Mouse (Mus musculus) midbrain, embryonic 10.5 days (tissue): ENCODE measurements around the gene Tmprss4. TPM values are rescaled to one million over a fixed set of nuclear protein-coding genes. Genes with fewer than 3 reads are reported as not detected.

ENCODE experiments used
- DNase-seq: peaks from one replicate; pipeline ENCODE4 v3.0.0-alpha.2; 2017; ENCODE audit warnings: low spot score
- H3K27ac ChIP-seq: fragments of 300-500 bp; sonication (generic); replicated peaks from 2 replicates; pipeline ENCODE4 v1.5.1; 2016; ENCODE audit warnings: mild to moderate bottlenecking
- H3K27me3 ChIP-seq: fragments of 300-500 bp; sonication (generic); 2 replicates; pipeline ENCODE4 v1.6.1; 2016; ENCODE audit warnings: low read depth, mild to moderate bottlenecking; ENCODE audit not compliant: poor library complexity, severe bottlenecking
- H3K36me3 ChIP-seq: fragments of 300-500 bp; sonication (generic); 2 replicates; pipeline ENCODE4 v1.6.1; 2016; ENCODE audit warnings: mild to moderate bottlenecking, moderate library complexity
- H3K4me1 ChIP-seq: fragments of 300-500 bp; sonication (generic); 2 replicates; pipeline ENCODE4 v1.6.1; 2016
- H3K4me3 ChIP-seq: fragments of 300-500 bp; sonication (generic); 2 replicates; pipeline ENCODE4 v1.5.1; 2016; ENCODE audit warnings: mild to moderate bottlenecking, moderate library complexity
- H3K9me3 ChIP-seq: fragments of 300-500 bp; sonication (generic); replicated peaks from 2 replicates; pipeline ENCODE4 v1.6.1; 2016; ENCODE audit warnings: mild to moderate bottlenecking
- WGBS: fragments of 180-500 bp; shearing (Covaris S2); methylation state at CpG from one replicate; pipeline ENCODE4 v1.1.7; 2016; 5-methylcytosine and 5-hydroxymethylcytosine counted together
- polyA plus RNA-seq: library from polyadenylated mRNA; unstranded; fragments of >200 nt; fragmentation: Nextera tagmentation; extraction: Ambion mirVana; gene quantifications from 2 replicates; pipeline ENCODE4 v1.2.1, GENCODE M21; 2016

Tmprss4 gene
- polyA plus RNA-seq, 1 experiment from 2014 or later = not detected

DNA sequence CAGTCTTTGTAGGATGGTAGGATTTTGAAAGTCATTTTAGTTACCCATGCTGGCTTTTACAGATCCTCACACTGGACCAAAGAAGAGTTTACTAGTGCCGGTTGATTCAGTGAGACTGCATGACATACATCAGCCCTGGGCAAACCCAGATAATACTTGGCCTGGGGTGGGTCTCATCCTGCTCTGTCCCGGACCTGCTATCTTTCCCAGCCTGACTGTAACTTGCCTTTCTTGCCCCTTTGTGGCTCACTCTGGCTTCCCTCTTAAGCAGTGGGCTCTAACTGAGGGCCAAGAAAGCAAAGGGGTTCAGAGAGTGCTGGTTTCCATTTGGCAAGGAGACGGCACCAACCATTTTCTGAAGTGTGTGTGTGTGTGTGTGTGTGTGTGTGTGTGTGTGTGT, 15.8 kb upstream of the Tmprss4 start:
- WGBS = 88% methylated on average over 3 of the region's 3 CpGs
- DNase-seq = no peak
- no peaks in the 10 kb centered on the region for H3K36me3 ChIP-seq
- H3K4me3 ChIP-seq = no peak overlapping the region
- no peaks in the 10 kb centered on the region for H3K27me3 ChIP-seq
- no peaks in the 10 kb centered on the region for H3K9me3 ChIP-seq
- no peaks in the 10 kb centered on the region for H3K4me1 ChIP-seq
- H3K27ac ChIP-seq = no peak overlapping the region

DNA sequence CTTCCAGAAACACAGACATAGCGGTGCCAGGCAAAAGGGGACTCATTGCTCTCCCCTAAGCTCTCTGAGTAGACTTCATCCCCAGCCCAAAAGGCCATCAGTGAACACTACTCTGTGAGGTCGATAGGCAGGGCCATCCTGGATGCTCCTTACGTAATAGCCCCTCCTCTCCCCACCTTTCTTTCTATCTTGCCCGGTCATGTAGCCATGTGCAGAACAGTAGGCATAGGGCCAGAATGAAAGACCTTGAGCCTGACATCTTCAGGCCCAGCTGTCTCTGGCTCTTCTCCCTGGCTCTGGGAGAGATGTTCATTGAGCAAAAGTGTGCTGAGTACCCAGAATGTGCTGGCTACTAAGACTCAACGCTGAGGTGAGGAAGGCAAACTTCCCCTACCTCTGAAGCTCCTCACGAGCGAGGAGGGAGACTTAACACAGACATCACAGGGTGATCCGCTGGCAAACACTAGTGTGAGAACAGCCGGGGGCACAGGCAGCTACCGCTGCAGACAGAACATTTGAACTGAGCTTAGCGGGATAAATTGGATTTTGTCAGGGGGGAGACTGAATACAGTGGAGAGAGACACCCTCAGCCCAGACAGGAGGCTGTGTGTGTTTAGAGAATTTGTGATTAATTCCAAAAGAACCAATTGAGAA, 11.8 kb upstream of the Tmprss4 start:
- H3K4me1 ChIP-seq = peaks cover 5% of the 10 kb centered on the region; the same call in 1 of the 2 replicates
- 77% methylated on average over 11 of the region's 11 CpGs for WGBS
- no peaks in the 10 kb centered on the region for H3K36me3 ChIP-seq
- H3K27me3 ChIP-seq = no peaks in the 10 kb centered on the region
- H3K27ac ChIP-seq = no peak overlapping the region
- no peak for DNase-seq
- no peaks in the 10 kb centered on the region for H3K9me3 ChIP-seq
- H3K4me3 ChIP-seq = no peak overlapping the region

DNA sequence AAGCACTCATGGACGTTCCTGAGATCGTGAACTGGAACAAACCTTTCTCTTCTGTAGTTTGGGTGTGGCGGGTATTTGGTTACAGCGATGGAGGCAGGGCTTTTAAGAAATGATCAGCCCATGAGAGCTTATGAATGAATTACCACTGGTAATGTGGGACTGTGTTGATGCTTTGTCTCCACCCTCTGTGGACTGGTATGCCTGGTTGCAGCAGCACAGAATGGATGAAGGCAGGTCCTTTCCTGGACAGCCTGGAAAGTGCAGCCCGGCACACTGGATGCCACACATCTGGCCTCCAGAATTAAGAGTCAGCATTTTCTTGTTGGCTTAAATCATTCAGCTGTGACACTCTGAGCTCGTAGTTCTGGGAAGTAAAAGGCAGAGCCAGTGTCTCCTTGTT, 8.1 kb upstream of the Tmprss4 start:
- peaks cover 5% of the 10 kb centered on the region; the same call in 1 of the 2 replicates for H3K4me1 ChIP-seq
- H3K36me3 ChIP-seq = no peaks in the 10 kb centered on the region
- 81% methylated on average over 6 of the region's 6 CpGs for WGBS
- H3K9me3 ChIP-seq = no peaks in the 10 kb centered on the region
- no peak overlapping the region for H3K27ac ChIP-seq
- DNase-seq = no peak
- no peaks in the 10 kb centered on the region for H3K27me3 ChIP-seq
- H3K4me3 ChIP-seq = no peak overlapping the region

DNA sequence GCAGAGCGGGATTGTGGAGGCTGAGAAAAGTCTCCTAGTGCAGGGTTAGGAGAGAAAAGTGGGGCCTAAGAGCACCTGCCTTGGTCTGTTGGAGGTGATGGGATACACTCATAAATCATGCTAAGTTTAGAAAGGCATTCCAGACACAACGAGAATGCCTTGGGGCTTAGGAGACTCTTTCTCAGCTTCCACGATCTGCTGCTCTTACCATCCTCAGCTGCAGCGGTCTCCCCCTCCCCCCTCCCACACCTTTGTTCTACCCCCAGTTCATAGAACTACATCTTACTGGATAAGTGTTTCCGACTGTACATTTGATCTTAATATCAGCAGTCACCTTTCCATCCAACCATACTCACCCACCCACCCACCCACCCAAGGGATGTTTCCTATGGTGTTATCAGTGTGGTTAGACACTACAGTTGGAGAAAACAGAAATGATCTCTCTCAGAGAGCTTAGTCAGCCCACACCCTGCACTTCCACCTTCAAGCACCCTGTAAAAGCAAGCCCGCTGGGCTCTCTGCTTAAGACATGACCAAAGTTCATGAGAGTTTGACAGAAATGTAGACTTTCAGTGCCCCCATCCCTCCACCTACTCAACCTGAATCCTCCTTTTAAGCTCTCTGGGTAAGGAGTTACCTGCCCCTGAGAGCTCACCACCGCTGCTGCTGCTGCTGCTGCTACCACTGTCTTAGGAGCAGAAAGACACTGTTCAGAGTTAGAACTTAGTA, 3.3 kb upstream of the Tmprss4 start:
- no peaks in the 10 kb centered on the region for H3K27me3 ChIP-seq
- no peaks in the 10 kb centered on the region for H3K36me3 ChIP-seq
- H3K4me1 ChIP-seq = peaks cover 5% of the 10 kb centered on the region; the same call in 1 of the 2 replicates
- no peak for DNase-seq
- H3K27ac ChIP-seq = no peak overlapping the region
- H3K9me3 ChIP-seq = no peaks in the 10 kb centered on the region
- H3K4me3 ChIP-seq = no peak overlapping the region
- WGBS = 89% methylated on average over 7 of the region's 7 CpGs

DNA sequence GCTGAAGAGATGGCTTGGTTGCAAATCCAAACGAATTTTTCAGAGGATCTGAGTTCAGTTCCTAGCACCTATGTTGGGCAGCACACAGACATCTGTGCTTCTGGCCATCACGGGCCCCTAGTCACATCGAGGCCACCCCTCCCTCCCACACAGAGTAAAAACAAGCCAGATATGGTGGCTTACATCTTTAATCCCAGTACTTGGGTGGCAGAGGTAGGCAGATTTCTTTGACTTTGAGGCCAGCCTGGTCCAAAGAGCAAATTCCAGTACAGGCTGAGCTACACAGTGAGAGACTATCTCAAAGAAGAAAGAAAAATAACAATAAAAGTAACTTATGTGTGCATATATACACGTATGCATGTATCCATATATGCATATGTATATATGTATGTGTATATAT, 2.2 kb upstream of the Tmprss4 start:
- WGBS = 77% methylated on average over 4 of the region's 4 CpGs
- Histone ChIP-seq H3K27me3 (no peaks in the 10 kb centered on the region), H3K4me3 (no peak overlapping the region), H3K36me3 (no peaks in the 10 kb centered on the region), H3K4me1 (no peaks in the 10 kb centered on the region), H3K9me3 (no peaks in the 10 kb centered on the region), H3K27ac (no peak overlapping the region)
- no peak for DNase-seq

DNA sequence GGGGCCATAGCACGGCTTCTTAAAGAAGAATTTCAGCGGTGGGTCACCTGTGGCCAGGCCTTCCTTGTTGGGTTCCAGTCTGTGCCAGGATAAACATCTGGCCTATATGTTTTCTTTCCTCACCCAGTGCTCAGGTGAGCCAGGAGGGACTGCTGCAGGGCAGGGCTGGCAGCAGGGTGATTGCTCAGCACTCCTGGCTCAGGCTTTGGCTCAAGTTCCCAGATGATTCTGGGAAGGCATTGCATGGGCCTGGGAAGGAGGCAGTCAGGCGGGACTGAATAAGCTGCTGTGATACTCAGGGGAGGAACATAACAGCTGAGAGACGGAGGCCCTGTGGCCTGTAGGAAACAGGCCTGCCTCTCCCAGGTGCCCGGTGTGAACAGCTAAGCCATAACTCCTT, 1.3 kb upstream of the Tmprss4 start:
- DNase-seq = no peak
- 70% methylated on average over 5 of the region's 5 CpGs for WGBS
- H3K36me3 ChIP-seq = no peaks in the 10 kb centered on the region
- no peak overlapping the region for H3K27ac ChIP-seq
- H3K4me1 ChIP-seq = no peaks in the 10 kb centered on the region
- no peak overlapping the region for H3K4me3 ChIP-seq
- H3K9me3 ChIP-seq = no peaks in the 10 kb centered on the region
- H3K27me3 ChIP-seq = no peaks in the 10 kb centered on the region

DNA sequence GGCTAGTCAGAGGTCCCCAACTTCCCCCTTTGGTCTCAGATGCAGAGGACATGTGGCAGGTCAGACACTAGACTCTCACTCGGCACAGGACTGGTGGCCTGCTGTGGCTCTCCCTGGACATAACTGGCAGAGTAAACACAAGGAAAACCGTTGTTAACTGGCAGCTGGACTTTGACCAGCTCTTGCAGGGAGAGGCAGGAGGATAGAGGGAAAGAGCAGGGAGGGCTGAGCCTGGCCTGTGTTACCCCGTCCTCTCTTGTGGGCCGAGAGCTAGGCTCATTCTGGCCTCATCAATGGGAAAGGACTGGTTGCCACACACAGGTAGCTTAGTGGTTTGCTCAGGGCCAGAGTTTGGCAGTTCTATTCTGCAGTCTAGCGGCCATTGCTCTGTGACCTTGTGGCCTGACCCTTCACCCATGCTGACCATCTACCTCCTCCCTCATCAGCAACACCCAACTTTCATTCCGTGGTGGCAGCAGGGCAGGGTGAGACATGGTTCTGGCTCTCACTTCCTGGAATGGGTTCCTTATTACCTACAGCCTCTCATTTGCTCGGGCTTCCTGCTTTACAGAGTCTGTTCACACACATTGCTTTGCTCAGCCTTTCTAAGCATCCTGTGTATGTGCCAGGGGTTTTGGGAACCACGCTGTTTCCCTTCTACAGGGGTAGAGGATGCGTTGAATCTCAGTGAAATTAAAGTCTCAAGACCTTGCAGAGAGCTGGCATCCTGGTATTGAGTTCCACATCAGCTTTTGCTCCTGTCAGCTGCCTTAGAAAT, 1.7 kb downstream of the Tmprss4 start:
- Histone ChIP-seq H3K27ac (no peak overlapping the region), H3K36me3 (no peaks in the 10 kb centered on the region), H3K27me3 (no peaks in the 10 kb centered on the region), H3K4me3 (no peak overlapping the region), H3K9me3 (no peaks in the 10 kb centered on the region), H3K4me1 (no peaks in the 10 kb centered on the region)
- WGBS = 80% methylated on average over 9 of the region's 9 CpGs
- no peak for DNase-seq

DNA sequence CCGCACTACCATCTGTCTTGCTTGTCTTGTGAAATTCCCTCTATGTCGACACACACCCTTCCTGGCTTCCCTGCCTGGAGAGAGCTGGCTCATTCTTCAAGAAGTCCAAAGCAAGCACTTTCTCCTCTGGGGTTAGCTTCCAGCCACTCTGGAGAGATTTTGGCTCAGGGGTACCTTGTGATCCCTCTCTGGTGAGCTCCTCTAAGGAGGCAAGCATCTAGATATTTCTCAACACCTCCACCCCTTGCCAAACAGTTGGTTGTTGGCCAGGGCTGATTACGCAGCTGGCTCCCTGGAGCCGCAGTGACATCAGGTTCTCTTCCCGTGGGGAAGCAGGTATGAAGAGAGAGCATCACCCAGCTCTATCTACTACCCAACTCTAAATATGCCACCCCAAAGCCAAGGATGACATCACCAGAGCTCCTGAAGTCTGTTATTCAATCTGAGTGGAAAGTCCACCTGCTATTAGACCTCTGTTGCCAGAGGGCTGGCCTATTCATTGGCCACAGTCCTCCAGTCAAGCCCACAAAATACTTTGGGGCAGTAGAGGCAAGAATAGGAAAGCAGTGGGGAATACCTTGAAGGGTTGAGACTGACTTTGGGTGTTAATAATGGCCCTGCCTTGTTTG, 2.5 kb downstream of the Tmprss4 start:
- DNase-seq = no peak
- H3K27ac ChIP-seq = no peak overlapping the region
- H3K4me3 ChIP-seq = no peak overlapping the region
- 88% methylated on average over 5 of the region's 5 CpGs for WGBS
- no peaks in the 10 kb centered on the region for H3K36me3 ChIP-seq
- H3K27me3 ChIP-seq = no peaks in the 10 kb centered on the region
- no peaks in the 10 kb centered on the region for H3K4me1 ChIP-seq
- no peaks in the 10 kb centered on the region for H3K9me3 ChIP-seq

DNA sequence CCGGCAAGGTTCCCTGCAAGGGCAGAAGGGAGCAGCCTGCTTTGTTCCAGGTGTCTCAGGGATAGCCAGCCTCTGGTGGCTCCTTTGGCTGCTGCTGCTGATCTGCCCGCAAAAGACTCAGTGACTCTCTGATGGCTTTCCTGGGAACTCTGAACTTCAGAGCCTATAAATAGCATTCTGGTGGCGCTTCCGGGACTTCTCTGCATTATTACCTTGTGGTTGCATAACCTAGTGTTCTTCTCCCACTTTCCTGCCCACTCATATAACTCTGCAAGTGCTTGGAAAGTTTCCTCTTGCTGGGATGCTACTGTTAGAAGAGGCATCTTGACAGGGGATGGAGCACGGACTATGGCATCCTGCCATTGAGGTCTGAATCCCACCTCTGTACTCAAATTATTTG, 6.3 kb downstream of the Tmprss4 start:
- Histone ChIP-seq H3K4me1 (no peaks in the 10 kb centered on the region), H3K4me3 (no peak overlapping the region), H3K9me3 (no peaks in the 10 kb centered on the region), H3K36me3 (no peaks in the 10 kb centered on the region), H3K27ac (no peak overlapping the region), H3K27me3 (no peaks in the 10 kb centered on the region)
- WGBS = 88% methylated on average over 5 of the region's 5 CpGs
- no peak for DNase-seq

DNA sequence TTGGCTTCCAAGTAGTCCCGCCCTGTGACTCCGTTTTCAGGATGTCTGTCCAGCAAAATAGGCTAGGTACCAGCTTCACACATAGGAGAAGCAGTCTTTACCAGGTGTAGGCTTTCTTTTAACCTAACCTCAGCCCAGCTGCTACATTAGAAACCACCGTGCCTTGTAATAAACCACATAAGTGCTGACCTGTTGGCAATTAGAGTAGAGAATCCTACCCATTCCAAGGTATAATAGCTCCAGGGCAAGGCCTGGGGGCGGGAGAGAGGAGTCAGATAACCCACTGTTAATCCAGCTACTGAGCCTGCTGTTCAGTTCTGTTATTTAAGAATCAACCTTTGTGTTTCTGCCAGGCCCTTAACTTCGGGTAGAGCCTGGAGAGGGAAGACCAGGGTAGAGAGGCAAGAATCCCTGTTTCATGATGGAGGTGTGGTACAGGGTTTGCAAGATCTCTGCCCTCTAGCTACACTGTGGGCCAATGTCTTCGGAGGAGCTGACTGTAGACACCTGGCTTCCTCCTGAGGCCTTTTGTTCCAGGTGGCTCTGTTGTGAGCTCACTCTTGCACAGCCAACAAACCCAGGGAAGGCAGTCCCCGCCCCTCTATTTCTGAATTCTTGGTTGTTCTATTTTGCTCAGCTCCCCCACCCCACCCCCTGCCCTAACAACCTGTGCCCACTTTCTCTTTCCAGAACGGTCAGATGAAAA, 7.6 kb downstream of the Tmprss4 start:
- WGBS = 82% methylated on average over 8 of the region's 8 CpGs
- Histone ChIP-seq H3K27me3 (no peaks in the 10 kb centered on the region), H3K36me3 (no peaks in the 10 kb centered on the region), H3K4me1 (no peaks in the 10 kb centered on the region), H3K27ac (no peak overlapping the region), H3K4me3 (no peak overlapping the region), H3K9me3 (no peaks in the 10 kb centered on the region)
- no peak for DNase-seq

DNA sequence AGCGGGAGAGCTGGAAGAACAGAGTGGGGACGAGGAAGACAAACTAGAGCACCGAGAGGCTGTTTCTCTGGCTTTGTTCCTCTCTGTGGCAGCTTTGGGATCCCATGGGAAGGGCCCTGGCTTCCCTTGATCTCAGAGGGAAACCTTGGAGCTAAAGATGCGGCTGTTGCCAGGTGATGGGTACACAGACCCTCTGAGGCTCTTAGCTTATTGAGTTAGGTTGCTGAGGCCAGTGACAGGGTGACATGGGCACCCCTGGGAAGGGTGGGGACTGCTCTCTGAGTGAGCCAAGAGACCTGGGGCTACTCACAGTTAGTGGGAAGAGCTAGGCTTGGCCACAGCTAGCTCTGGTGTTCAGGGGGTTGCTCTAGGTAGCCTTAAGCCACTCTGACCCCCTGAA, 8.4 kb downstream of the Tmprss4 start:
- Histone ChIP-seq H3K36me3 (no peaks in the 10 kb centered on the region), H3K4me3 (no peak overlapping the region), H3K27ac (no peak overlapping the region), H3K27me3 (no peaks in the 10 kb centered on the region), H3K4me1 (no peaks in the 10 kb centered on the region), H3K9me3 (no peaks in the 10 kb centered on the region)
- DNase-seq = no peak
- WGBS = 70% methylated on average over 4 of the region's 4 CpGs

DNA sequence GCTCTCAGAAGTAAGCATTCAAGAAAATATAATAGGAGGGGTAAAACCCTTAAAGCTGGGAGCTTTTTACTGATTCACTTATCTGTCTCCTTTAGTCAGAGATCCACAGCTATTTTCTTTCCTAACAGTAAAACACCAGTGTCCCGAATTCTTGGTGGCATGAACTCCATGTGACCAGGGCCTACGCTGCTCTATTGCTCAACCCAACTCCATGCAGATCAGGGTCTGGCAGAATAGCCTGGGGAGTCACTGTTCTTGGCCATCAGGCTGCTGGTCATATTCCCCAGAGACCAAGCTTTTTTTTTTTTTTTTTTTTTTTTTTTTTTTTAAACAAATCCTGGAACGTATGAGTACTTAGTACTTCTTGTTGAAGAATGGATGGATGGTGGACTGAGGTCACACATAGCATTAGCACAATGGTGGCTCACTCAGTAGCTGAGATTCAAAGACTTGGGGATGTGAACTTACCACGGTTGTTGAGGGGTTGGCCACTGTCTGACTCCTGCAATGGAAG, 14.2 kb downstream of the Tmprss4 start:
- no peak overlapping the region for H3K4me3 ChIP-seq
- DNase-seq = no peak
- no peaks in the 10 kb centered on the region for H3K27me3 ChIP-seq
- no peaks in the 10 kb centered on the region for H3K4me1 ChIP-seq
- H3K27ac ChIP-seq = no peak overlapping the region
- WGBS = 89% methylated on average over 4 of the region's 4 CpGs
- no peaks in the 10 kb centered on the region for H3K9me3 ChIP-seq
- no peaks in the 10 kb centered on the region for H3K36me3 ChIP-seq
